Mouse (Mus musculus) embryonic fibroblast, embryonic 13.5 days (primary cell): ENCODE results near the gene Rbm34.

Experiments
- CTCF ChIP-seq: IDR thresholded peaks from 2 replicates; pipeline ENCODE4 v1.5.1; 2011; ENCODE audit warnings: mild to moderate bottlenecking, control low read depth, low read length, moderate library complexity, borderline replicate concordance; ENCODE audit not compliant: insufficient read depth
- POLR2A ChIP-seq: IDR thresholded peaks from 2 replicates; pipeline ENCODE4 v1.6.1; 2011; ENCODE audit warnings: low read depth, mild to moderate bottlenecking, control low read depth, low read length, moderate library complexity

GRCm38 (mm10) chr8:126932656-126933055 is 38.2 kb downstream of the Rbm34 start:
- TF ChIP-seq CTCF, result no peak
- TF ChIP-seq POLR2A, result no peak
